Mouse (Mus musculus) midbrain, embryonic 10.5 days (tissue): ENCODE results near the gene Tbx19. TPM values are rescaled to one million over a fixed set of nuclear protein-coding genes. Genes with fewer than 3 reads are reported as not detected.

Experiments used
- DNase-seq: peaks from one replicate; pipeline ENCODE4 v3.0.0-alpha.2; 2017; ENCODE audit warnings: low spot score
- H3K27ac ChIP-seq: fragments of 300-500 bp; sonication (generic); replicated peaks from 2 replicates; pipeline ENCODE4 v1.5.1; 2016; ENCODE audit warnings: mild to moderate bottlenecking
- H3K27me3 ChIP-seq: fragments of 300-500 bp; sonication (generic); 2 replicates; pipeline ENCODE4 v1.6.1; 2016; ENCODE audit warnings: low read depth, mild to moderate bottlenecking; ENCODE audit not compliant: poor library complexity, severe bottlenecking
- H3K36me3 ChIP-seq: fragments of 300-500 bp; sonication (generic); 2 replicates; pipeline ENCODE4 v1.6.1; 2016; ENCODE audit warnings: mild to moderate bottlenecking, moderate library complexity
- H3K4me1 ChIP-seq: fragments of 300-500 bp; sonication (generic); 2 replicates; pipeline ENCODE4 v1.6.1; 2016
- H3K4me3 ChIP-seq: fragments of 300-500 bp; sonication (generic); 2 replicates; pipeline ENCODE4 v1.5.1; 2016; ENCODE audit warnings: mild to moderate bottlenecking, moderate library complexity
- H3K9me3 ChIP-seq: fragments of 300-500 bp; sonication (generic); replicated peaks from 2 replicates; pipeline ENCODE4 v1.6.1; 2016; ENCODE audit warnings: mild to moderate bottlenecking
- WGBS: fragments of 180-500 bp; shearing (Covaris S2); methylation state at CpG from one replicate; pipeline ENCODE4 v1.1.7; 2016; 5-methylcytosine and 5-hydroxymethylcytosine counted together
- polyA plus RNA-seq: library from polyadenylated mRNA; unstranded; fragments of >200 nt; fragmentation: Nextera tagmentation; extraction: Ambion mirVana; gene quantifications from 2 replicates; pipeline ENCODE4 v1.2.1, GENCODE M21; 2016

The Tbx19 gene
- polyA plus RNA-seq: not detected in 2 replicates

GRCm38 (mm10) chr1:165160723-165161405, at the start of gene Tbx19:
Tbx19 (minus strand) TSS chr1:165160773.
- DNase-seq: no peak

GRCm38 (mm10) chr1:165205591-165205990, 45.0 kb upstream of the Tbx19 start:
- 50% methylated on average over 2 of the region's 2 CpGs for WGBS
- no peak overlapping the region for H3K4me3 ChIP-seq
- no peaks in the 10 kb centered on the region for H3K36me3 ChIP-seq
- no peaks in the 10 kb centered on the region for H3K27me3 ChIP-seq
- H3K27ac ChIP-seq: no peak overlapping the region
- no peaks in the 10 kb centered on the region for H3K4me1 ChIP-seq
- no peak for DNase-seq
- no peaks in the 10 kb centered on the region for H3K9me3 ChIP-seq

More at GRCm38 (mm10) chr1:165160723-165161405, at the start of gene Tbx19:
- no peak within 1 kb of the TSS for H3K27ac ChIP-seq
- no peaks in the 10 kb centered on the region for H3K9me3 ChIP-seq
- 88% methylated on average over 8 of the region's 8 CpGs for WGBS
- no peaks in the 10 kb centered on the region for H3K4me1 ChIP-seq
- no peaks in the 10 kb centered on the region for H3K36me3 ChIP-seq
- H3K4me3 ChIP-seq: no peak within 1 kb of the TSS
- H3K27me3 ChIP-seq: no peaks in the 10 kb centered on the region

- Histone ChIP-seq H3K4me1 (no peaks in the 10 kb centered on the region), H3K27me3 (no peaks in the 10 kb centered on the region), H3K27ac (no peak overlapping the region), H3K9me3 (no peaks in the 10 kb centered on the region), H3K4me3 (no peak overlapping the region), H3K36me3 (no peaks in the 10 kb centered on the region)
- 49% methylated on average over 2 of the region's 2 CpGs for WGBS
- DNase-seq: no peak
Observed at GRCm38 (mm10) chr1:165203488-165204035, 43.0 kb upstream of the Tbx19 start.

GRCm38 (mm10) chr1:165201445-165202012, 41.0 kb upstream of the Tbx19 start:
- 91% methylated on average over 4 of the region's 4 CpGs for WGBS
- H3K27ac ChIP-seq: no peak overlapping the region
- no peak for DNase-seq

GRCm38 (mm10) chr1:165200748-165201147, 40.2 kb upstream of the Tbx19 start:
- Histone ChIP-seq H3K4me1 (no peaks in the 10 kb centered on the region), H3K36me3 (no peaks in the 10 kb centered on the region), H3K27me3 (no peaks in the 10 kb centered on the region), H3K27ac (no peak overlapping the region), H3K9me3 (no peaks in the 10 kb centered on the region), H3K4me3 (no peak overlapping the region)
- no peak for DNase-seq
- 88% methylated on average over 8 of the region's 8 CpGs for WGBS

More at GRCm38 (mm10) chr1:165201445-165202012, 41.0 kb upstream of the Tbx19 start:
- Histone ChIP-seq H3K27me3 (no peaks in the 10 kb centered on the region), H3K4me1 (no peaks in the 10 kb centered on the region), H3K36me3 (no peaks in the 10 kb centered on the region), H3K9me3 (no peaks in the 10 kb centered on the region), H3K4me3 (no peak overlapping the region)

GRCm38 (mm10) chr1:165199639-165200038, 39.1 kb upstream of the Tbx19 start:
- Histone ChIP-seq H3K36me3 (no peaks in the 10 kb centered on the region), H3K9me3 (no peaks in the 10 kb centered on the region), H3K4me1 (peaks cover 6% of the 10 kb centered on the region), H3K27ac (no peak overlapping the region), H3K27me3 (peaks cover 10% of the 10 kb centered on the region), H3K4me3 (no peak overlapping the region)
- WGBS: 81% methylated on average over 3 of the region's 3 CpGs
- DNase-seq: no peak

GRCm38 (mm10) chr1:165198951-165199350, 38.4 kb upstream of the Tbx19 start:
- peaks cover 14% of the 10 kb centered on the region for H3K27me3 ChIP-seq
- no peaks in the 10 kb centered on the region for H3K36me3 ChIP-seq
- H3K9me3 ChIP-seq: no peaks in the 10 kb centered on the region
- WGBS: 64% methylated on average over 1 of the region's 1 CpGs
- H3K27ac ChIP-seq: no peak overlapping the region
- no peak for DNase-seq
- H3K4me3 ChIP-seq: no peak overlapping the region
- peaks cover 13% of the 10 kb centered on the region for H3K4me1 ChIP-seq

- 92% methylated on average over 3 of the region's 3 CpGs for WGBS
- DNase-seq: no peak
- Histone ChIP-seq H3K4me1 (peaks cover 21% of the 10 kb centered on the region), H3K27ac (no peak overlapping the region), H3K4me3 (no peak overlapping the region), H3K9me3 (no peaks in the 10 kb centered on the region), H3K36me3 (no peaks in the 10 kb centered on the region), H3K27me3 (peaks cover 20% of the 10 kb centered on the region)
Observed at GRCm38 (mm10) chr1:165197875-165198274, 37.3 kb upstream of the Tbx19 start.

GRCm38 (mm10) chr1:165195396-165195960, 34.9 kb upstream of the Tbx19 start:
- Histone ChIP-seq H3K27me3 (peaks cover 21% of the 10 kb centered on the region), H3K27ac (no peak overlapping the region), H3K9me3 (no peaks in the 10 kb centered on the region), H3K4me1 (peaks cover 21% of the 10 kb centered on the region), H3K36me3 (no peaks in the 10 kb centered on the region), H3K4me3 (no peak overlapping the region)
- WGBS: 76% methylated on average over 3 of the region's 3 CpGs
- DNase-seq: no peak

GRCm38 (mm10) chr1:165194662-165195013, 34.1 kb upstream of the Tbx19 start:
- peak overlapping the region; percentile 80 for H3K27ac ChIP-seq
- no peak for DNase-seq
- 19% methylated on average over 5 of the region's 5 CpGs for WGBS

GRCm38 (mm10) chr1:165193880-165194661, 33.5 kb upstream of the Tbx19 start, which contains the start of gene Sft2d2:
Sft2d2 (minus strand) TSS chr1:165194438.
- H3K4me3 ChIP-seq: peak within 1 kb of the TSS; percentile 89
- peak within 1 kb of the TSS; percentile 80 for H3K27ac ChIP-seq
- WGBS: under 1% methylated on average over 59 of the region's 69 CpGs
- H3K4me1 ChIP-seq: peaks cover 21% of the 10 kb centered on the region
- no peaks in the 10 kb centered on the region for H3K9me3 ChIP-seq
- peak; percentile 77 for DNase-seq
- H3K36me3 ChIP-seq: no peaks in the 10 kb centered on the region
- peaks cover 21% of the 10 kb centered on the region for H3K27me3 ChIP-seq

More at GRCm38 (mm10) chr1:165194662-165195013, 34.1 kb upstream of the Tbx19 start:
- Histone ChIP-seq H3K9me3 (no peaks in the 10 kb centered on the region), H3K36me3 (no peaks in the 10 kb centered on the region), H3K27me3 (peaks cover 21% of the 10 kb centered on the region), H3K4me3 (peak overlapping the region; percentile 89), H3K4me1 (peaks cover 21% of the 10 kb centered on the region)

- Histone ChIP-seq H3K27ac (peak overlapping the region; percentile 80; the same call in 1 of the 2 replicates), H3K36me3 (no peaks in the 10 kb centered on the region), H3K9me3 (no peaks in the 10 kb centered on the region), H3K4me1 (peaks cover 21% of the 10 kb centered on the region), H3K27me3 (peaks cover 21% of the 10 kb centered on the region), H3K4me3 (peak overlapping the region; percentile 89)
- no peak for DNase-seq
- 20% methylated on average over 7 of the region's 7 CpGs for WGBS
Observed at GRCm38 (mm10) chr1:165193426-165193825, 32.9 kb upstream of the Tbx19 start.
